Mouse (Mus musculus) testis, adult 10 weeks (tissue): Measurements from ENCODE around the gene Stim1. TPM values are rescaled to one million over a fixed set of nuclear protein-coding genes. Genes with fewer than 3 reads are reported as not detected.

ENCODE experiments used
- polyA plus RNA-seq: library from polyadenylated mRNA; stranded (reverse); fragments of 350-450 nt; fragmentation: Illumina TruSeq; extraction: RNeasy Lipid Tissue Mini Kit (QIAGEN cat#74804); gene quantifications from one replicate; pipeline ENCODE4 v1.2.3, GENCODE M21; 2014; ENCODE audit warnings: low read depth, low replicate concordance

Gene Stim1
- 32.9 TPM for polyA plus RNA-seq

GRCm38 (mm10) chr7:102267601-102268394, at the start of gene Stim1:
Stim1 (plus strand) TSS chr7:102267806.

GRCm38 (mm10) chr7:102255954-102256353, 11.7 kb upstream of the Stim1 start, which contains the start of gene Rhog:
Rhog (minus strand) TSS chr7:102256054.

GRCm38 (mm10) chr7:102441657-102442391, 174.2 kb downstream of the Stim1 start, which contains the start of gene Rrm1:
Rrm1 (plus strand) TSS chr7:102441695.

GRCm38 (mm10) chr7:102481579-102481978, 214.0 kb downstream of the Stim1 start, which contains the start of gene Olfr543:
Olfr543 (minus strand) TSS chr7:102481679.

Other genes starting within 250 kb of the Stim1 start
- gene Il18bp, start 249.1 kb upstream of the Stim1 start, polyA plus RNA-seq: 3.4 TPM
- 11.2 TPM for gene Rnf121, start 202.3 kb upstream of the Stim1 start, polyA plus RNA-seq
- 21.1 TPM for gene Xndc1, start 202.3 kb upstream of the Stim1 start, polyA plus RNA-seq
- gene Xntrpc, start 202.1 kb upstream of the Stim1 start, polyA plus RNA-seq: 0.10 TPM
- not detected for gene Trpc2, start 184.7 kb upstream of the Stim1 start, polyA plus RNA-seq
- 1.9 TPM for gene Art1, start 166.1 kb upstream of the Stim1 start, polyA plus RNA-seq
- 3.3 TPM for gene Art5, start 158.3 kb upstream of the Stim1 start, polyA plus RNA-seq
- gene Chrna10, start 151.0 kb upstream of the Stim1 start, polyA plus RNA-seq: not detected
- gene Nup98, start 57.6 kb upstream of the Stim1 start, polyA plus RNA-seq: 392 TPM
- 56.3 TPM for gene Pgap2, start 57.6 kb upstream of the Stim1 start, polyA plus RNA-seq
- gene Rhog, start 11.8 kb upstream of the Stim1 start, polyA plus RNA-seq: 0.99 TPM
- 83.8 TPM for gene Rrm1, start 173.9 kb downstream of the Stim1 start, polyA plus RNA-seq
- gene Olfr543, start 213.9 kb downstream of the Stim1 start, polyA plus RNA-seq: not detected
- gene Olfr544, start 220.5 kb downstream of the Stim1 start, polyA plus RNA-seq: not detected
- not detected for gene Olfr545, start 231.8 kb downstream of the Stim1 start, polyA plus RNA-seq